Mouse (Mus musculus): ENCODE results near the gene Ubxn10. TPM values are rescaled to one million over a fixed set of nuclear protein-coding genes. Genes with fewer than 3 reads are reported as not detected.

Gene Ubxn10
- 1.1 and 2.0 TPM in 2 replicates for total RNA-seq (2021)
- long read RNA-seq, partial matches to known transcripts, result 0 of 1 reads
- long read RNA-seq, other reads (novel, unspliced or antisense), result 1 of 1 reads

DNA sequence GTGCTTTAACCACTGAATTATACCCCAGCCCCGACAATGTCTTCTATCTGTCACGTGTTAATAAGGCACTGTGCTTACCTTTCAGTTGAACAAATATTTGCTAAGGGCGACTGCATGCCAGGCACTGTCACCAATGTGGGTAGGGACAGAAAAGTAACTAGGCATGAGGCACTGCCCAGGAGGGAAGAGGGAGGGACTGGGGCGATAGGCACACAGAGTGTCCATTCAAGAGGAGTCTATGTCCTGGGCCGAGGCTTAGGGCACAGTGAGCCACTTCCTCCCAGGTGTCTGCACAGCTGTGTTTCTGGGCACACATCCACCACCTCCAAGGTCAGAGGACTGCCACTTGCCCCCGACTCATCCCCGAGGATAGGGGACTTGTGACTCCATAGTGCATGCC, at the start of gene Ubxn10:
Gene Ubxn10 (minus strand): TSS at position 137 of the 400 bp plus-strand sequence.
- DNase-seq, result no peak

DNA sequence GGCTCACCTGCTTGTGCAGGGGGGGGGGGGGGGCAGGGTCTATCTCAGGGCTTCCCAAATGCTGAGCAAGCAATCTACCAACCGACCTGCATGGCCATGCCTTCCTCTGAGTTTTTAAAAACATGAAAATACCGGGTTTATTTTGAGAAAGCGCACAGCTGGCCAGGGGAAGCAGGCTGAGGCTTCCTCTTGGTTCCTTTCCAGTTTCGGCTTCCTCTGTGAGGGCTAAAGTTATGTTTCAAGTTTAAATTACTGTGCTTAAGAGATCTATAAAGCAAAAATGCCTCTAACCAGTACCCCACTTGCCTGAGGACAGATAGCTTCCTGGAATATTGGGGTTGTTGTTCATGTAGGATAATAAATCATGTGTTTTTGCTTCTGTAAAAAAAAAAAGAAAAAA, 49.2 kb upstream of the Ubxn10 start:
- no peak for DNase-seq

DNA sequence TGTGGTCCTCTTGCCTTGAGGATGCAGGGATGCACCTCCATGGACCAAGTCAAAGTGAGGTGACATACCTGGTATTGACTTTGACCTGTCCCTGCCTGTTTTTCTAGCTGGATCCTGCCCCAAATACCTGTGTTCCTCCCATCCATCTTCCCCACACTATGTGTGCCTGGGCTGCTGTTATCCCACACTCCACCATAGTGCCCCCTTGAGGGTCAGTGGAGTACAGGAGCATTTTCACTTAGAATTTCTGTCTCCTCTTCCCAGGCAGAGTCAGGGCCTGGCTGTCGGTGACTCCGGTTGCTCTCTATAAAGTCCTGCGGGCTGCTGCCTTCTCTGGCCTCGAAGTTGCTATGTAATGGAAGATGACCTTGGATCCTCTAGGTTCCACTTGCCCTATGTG, 48.8 kb upstream of the Ubxn10 start:
- DNase-seq, result no peak

DNA sequence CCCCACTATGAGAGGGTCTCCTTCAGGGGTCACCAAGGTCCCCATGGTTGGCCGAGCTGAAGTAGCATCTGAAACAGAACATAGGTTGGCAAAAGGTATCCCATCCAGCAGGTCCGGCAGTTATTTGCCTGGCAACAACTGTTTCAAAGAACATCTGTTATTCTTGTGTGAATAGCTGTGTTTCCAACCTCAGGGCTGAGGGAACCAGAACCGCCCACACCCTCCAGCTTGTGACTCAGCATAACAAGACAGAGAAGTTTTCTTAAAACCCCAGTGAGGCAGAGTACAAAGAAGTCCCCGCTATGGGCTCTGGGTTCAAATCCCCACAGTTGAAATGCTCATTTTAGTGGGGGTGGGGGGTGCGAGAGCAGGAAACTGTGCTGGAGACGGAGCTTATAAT, 45.1 kb upstream of the Ubxn10 start:
- no peak for DNase-seq

DNA sequence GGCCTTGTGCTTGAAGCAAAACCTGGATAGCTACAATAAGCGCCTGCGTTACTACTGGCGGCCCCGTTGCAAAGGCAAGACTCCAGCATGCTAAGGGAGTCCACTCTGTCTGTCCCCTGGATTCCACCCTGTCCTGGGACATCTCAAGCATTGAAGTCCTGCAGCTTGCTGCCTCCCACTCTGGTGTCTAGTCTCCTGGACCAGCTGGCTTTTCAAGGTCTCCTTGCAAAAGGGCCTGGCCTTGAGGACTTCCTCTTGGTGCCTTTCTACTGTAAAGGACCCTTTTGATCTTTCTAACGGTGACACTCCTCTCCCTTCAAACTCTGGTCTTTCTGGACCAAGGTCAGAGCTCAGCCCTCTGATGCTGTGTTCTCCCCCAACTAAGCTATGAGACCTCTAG, 43.3 kb upstream of the Ubxn10 start:
- DNase-seq, result peak; percentile 21

DNA sequence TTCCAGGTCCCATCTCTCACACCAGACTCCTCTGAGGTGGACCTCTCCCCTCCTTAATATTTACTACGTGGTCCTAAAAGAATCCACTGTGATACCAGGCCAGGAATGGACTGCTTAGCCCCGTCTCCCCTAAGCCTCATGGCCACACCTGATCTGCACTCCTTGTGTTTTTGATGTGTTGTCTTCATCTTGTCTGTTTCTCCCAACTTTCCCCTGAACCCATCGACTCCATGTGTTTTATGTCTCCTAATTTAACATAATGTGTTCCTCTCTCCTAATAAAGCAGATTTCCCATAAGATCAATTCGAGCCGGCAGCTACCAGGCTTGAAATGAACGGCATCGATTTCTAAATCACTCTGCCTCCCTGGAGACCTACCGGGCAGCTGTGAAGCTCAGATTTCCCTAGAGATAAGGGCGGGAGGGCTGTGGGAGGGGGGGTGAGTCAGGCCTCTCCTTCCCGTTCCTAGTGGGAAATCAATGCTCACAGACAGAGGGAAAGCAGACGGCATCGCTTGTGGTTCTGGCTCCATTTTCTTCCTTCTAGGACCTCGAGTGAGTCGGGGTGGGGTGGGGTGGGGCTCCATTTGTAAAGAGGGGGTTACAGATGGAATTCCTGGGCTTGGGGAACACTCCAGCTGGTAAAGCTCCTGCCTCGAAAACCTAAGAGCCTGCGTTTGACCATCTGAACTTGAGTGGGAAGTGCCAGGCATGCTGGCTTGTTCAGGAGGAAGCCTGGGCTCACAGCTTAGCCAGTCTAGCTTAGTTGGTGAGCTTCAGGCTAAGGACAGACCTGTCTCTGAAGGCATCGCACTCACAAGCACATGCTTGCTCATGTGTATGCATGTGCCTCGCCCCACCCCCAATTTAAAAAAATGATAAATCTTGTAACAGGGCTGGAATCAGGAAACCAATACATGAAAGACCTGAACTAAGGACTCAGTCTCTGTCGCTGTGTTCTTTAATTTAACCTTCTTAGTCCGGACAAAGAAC, 40.7 kb upstream of the Ubxn10 start:
- DNase-seq, result no peak

DNA sequence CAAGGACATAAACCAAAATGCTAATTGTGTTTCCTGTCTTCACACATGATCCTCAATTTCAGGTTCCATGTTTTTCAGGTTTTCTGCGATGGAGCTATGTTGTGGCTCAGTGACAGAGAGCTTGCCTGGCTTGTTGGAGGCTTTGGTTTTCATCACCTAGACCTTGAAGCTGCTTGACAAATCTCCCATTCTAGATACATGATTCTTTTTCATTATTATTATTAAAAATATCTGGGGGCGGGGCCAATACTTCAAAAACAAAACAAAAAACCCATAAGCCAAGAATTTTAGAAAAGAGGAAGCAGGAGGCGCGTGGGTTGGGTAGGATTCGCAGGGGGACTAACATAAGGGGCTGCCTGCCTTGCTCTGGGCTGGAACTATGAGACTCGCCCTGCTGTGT, 38.5 kb upstream of the Ubxn10 start, which contains the start of gene Pla2g2d:
Gene Pla2g2d (plus strand): TSS at position 301 of the 400 bp plus-strand sequence.
- DNase-seq, result no peak

DNA sequence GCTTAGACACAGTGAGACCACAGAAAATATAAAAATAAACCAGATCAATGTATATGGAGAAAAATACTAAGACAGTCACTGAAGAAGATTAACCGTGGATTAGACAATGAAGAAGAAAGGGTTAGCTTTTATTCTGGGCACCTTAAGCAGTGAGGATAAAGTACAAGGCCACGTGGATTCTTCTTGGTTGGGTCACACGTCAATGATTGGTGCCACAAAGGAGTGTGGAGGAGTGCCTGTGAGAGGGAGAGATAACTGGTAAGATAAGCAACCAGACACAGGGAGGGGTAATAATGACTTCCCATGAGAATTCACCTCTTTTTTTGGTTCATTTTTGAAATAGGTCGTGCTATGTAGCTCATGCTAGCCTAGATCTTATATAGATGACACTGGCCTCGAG, 35.4 kb upstream of the Ubxn10 start:
- DNase-seq, result no peak

DNA sequence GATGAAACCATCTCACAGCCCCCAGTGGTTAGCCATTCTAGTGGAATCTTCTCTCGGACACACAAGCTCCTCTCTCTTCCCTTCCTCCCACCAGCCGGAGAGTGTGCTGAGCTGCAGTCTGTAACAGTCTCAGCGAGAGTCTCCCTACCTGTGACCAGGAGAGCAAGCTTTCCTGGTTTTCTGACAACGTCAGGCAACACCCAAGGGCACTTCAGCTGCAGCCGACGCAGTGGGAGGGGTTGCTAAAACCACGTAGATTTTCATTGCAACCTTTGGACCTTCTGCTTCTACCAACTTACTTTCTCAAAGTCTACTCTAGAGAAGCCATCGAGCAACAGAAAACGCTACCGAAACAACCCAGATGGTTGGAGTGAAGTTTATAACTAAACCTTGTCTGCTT, 35.0 kb upstream of the Ubxn10 start:
- DNase-seq, result no peak

DNA sequence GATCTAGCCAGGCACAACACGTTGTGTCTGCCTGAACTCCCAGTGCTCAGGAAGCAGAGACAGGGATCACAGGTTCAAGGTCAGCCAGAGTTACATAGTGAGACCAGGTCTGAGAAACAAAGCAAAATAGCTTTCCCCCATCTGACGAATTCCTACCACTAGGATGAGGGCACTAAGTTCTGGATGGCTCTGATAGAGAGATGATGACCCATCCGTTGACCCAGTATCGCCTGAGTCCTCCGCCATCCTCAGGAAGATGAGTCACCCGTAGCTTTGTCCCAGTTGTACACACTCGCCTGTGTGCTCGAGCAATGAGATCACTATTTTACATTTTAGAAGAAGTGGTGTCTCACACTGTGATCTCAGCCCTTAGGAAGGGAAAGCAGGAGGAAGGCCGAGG, 25.3 kb upstream of the Ubxn10 start:
- no peak for DNase-seq

DNA sequence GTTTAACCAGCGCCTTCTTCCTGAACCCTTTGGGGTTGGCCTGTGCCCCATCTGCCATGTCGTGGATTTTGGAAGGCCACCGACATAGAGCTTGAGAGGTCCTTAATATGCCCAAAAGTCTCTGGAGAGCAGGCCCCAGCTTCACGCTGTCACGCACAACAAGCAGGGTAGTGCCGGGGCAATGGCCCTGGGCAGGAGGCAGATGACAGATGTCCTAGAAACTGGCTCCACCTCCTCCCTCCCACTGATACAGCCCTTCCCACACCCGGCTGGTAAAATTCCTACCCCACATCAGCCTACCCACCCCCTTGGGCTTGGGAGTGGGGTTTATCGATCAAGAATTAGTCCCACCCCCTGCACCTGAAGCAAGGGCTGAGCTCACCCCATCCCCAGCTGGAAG, 20.4 kb upstream of the Ubxn10 start, which contains the start of gene Pla2g2f:
Gene Pla2g2f (minus strand): TSS at position 211 of the 400 bp plus-strand sequence.
- DNase-seq, result peak; percentile 39

DNA sequence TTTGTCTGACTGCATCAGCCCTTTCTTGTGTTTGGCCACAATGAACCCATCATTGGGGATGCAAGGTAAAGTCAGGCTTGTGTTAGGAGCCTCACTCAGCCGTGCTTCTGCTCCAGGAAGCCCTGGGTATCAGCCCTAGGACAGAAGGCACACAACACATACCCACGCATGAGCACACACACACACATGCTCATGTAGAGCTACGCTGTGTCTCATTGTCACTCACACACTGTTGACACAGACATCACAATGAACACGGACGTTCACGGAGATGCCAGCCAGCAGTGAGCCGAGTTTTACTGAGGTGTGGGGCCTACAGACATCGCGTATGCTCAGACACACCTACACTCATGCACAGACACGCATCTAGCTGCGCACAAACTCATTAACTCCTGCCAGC, 19.0 kb upstream of the Ubxn10 start:
- no peak for DNase-seq

DNA sequence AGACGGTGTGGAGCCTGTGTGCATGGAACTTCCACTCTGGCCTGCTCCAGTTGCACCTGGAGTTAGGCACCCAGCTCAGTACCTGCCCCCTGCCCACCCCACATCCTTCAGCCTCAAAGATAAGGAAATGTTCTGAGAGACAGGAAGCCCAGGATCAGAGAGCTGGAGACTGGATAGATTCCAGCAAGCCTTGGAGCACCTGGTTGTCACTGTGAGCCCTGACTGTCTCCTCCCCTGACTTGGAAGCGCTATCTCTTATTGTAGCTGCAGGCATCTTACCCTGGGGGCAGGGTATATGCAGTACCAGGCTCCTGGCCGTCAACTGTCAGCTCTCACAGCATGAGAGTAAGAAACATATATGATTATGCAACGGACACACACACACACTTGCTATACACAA, 18.5 kb upstream of the Ubxn10 start:
- no peak for DNase-seq

DNA sequence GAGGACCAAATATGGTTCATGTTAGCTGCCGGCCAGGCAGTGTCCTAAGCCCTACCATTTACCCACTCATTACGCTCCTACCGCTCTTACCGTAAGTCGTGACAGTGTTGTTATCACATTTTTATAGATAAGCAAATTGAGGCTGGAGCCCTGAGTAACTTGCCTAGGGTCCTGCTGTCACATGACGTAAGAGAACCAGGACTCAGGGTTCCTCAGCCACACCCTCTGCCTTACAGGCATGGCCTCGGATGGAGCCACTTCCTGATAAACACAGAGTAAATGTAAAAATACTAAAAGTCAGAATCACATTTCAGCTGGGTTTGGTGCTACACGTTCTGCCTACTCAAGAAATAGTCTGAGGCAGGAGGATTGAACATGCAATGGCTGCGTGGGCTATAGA, 17.5 kb upstream of the Ubxn10 start:
- DNase-seq, result no peak

DNA sequence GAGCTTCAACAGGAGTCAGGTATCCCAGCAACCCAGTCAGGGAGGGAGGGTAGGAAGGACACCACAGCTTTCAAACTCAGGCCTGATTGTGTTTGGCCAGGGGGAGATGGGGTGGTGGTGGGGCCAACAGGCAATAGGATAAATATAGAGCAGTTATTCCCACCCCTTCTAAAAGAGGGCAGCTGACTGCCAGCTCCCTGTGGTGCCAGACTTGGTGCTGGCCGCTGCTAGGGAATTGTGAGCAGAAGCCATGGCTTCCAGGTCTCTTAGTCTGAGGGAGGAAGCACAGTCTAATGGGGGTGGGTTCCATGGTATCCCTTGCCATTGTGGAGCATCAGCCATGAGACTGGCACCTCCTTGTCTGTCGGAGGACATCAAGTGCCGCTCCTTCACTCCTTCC, 16.6 kb upstream of the Ubxn10 start:
- no peak for DNase-seq

DNA sequence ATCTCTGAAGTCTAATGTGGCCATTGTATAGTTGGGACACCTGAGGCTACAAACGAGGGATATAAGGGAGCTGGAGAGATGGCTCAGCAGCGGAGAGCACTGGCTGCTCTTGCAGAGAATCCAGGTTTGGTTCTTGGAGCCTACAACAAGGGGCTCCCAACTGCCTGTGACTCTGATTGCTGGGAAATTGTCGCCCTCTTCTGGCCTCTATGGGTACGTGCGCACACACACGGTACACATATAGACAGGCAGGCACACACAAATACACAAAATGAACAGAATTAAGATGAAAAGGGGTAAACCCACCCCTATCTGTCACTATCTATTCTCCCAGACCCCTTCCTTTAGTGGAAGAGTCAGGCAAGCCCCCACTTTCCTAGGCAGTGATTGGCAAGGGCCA, 15.6 kb upstream of the Ubxn10 start:
- DNase-seq, result no peak

DNA sequence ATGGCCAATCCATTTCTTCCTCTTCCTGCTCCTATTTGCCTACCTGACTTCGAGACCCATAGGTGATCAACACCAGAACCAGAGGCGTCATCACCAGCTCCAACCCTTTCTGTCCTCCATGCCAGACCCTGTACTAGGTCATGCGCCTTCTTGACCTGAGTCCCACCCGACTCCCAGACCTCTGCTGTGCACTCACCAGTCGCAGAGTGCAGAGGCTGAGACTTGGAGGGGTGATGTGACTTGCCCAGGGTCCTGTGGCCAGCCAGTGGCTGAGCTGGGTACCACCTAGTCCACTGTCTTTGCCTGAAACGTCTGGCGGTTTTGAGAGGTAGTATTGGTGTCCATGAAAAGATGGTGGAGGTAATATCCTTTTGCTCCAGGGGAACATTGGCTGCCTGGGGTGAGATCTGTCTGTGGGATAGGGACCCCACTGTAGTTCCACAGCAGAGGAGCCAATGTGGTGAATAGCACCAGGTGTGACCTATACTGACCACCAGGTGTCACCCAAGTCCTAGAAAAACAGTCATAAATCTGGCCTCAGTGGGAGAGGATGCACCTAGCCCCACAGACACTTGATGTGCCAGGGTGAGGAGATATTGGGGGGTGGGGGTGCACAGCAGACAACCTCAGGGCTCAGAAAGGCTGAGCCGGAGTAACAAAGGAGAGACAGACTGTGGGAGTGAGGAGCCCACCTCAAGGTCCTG, 11.6 kb upstream of the Ubxn10 start:
- DNase-seq, result no peak

DNA sequence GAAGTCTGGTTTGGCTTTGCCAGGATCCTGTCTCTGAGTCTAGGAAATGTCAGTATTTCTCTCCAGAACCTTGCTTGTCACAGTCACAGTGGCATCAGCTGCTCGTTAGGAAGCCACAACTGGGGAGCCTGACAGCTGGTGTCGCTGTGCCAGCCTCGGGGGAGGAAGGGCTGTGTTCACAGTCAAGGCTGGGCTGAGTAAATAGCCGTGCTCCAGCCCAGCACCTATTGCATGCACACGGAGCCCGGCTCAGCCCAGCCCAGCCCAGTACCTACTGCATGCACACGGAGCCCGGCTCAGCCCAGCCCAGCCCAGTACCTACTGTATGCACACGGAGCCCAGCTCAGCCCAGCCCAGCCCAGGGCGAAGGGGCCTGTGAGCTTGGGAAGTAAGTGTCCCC, 10.9 kb upstream of the Ubxn10 start:
- peak; percentile 33 for DNase-seq

DNA sequence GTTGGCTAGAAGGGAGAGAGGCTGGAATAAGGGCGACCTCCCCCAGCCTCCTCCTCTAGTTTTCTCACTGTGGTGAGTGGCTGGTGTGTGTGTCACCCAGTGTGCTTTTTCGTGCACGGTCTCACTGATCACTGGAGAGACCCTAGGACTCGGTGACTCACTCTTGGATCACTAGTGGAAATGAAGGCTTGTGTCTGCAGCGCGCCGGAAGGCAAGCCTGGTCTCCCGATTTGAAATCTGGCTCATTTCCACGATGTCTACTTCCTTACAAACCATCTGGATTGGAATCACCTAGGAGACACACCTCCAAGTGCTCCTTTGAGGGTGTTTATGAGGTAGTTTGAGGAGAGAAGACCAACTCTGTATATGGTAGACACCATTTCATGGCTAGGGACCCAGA, 9.9 kb upstream of the Ubxn10 start:
- DNase-seq, result no peak

DNA sequence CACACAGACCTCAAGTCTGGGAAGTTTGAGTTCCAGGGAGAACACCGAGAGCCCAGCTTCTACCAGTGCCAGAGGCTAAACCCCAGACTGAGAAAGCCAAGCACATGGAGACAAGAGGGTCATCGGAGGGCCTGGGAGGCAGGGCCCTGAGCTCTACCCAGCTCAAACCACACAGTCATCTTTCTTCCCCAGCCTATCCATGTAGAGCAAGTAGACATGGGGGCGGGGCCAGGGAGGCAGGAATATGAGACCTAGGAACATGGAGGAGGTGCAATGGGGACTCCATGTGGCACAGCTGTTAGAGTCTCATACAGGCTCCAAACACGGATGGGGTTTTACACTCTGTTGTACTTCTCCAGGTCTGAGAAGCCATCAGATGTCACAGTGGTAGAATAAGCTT, 8.9 kb upstream of the Ubxn10 start:
- no peak for DNase-seq

DNA sequence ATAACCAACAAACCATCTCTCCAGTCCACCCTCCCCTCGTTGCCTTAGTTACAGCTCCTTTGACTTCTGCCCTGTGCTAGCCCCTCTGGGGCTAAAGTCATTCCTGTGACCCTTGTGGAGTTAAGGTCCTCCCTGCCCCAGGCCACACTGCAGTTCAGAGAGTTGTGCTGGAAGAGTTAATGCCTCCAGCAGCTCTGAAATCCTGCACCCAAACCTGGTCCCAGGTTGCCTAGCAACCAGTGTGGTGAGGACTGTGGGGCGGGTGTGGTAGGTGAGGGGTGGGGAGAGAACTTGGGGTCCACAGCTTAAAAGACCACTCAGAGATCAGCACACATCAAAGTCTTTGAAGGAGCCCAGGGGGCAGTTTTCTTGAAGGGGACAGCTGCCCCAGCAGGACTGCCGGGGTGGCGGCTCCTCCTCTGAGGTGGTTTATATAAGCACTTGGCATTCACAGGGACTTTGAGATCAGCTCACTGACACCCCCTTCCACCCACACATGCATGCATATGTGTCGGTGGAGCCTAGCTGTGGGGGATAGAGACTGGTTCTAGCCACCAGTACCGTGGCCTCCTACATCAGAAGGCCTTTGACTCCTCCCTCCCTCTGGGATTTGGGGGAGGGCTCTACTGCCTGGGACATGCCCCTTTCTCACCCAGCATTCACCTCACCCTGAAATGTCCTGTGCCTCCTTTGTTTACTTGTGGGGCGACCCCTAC, 2.3 kb upstream of the Ubxn10 start:
- no peak for DNase-seq

DNA sequence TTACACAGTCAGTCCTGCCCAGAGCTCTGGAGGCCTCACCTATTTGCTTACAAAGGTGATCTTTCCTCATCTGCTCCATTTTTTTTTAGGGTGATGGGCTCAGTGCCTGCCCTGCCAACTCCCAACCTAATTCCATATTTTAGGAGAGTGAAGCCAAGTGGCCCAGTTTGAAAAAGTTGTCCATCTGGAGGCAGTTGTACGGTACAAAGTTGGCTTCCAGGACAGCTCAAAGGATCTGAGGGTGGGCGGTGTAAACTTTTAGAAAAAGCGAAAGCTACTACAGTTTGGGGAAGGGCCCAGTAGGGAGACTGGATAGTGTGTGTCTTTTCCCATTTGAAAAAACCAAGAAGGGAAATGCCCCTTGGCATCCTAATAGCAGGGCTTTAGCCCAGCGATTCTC, 2.1 kb downstream of the Ubxn10 start:
- DNase-seq, result no peak

DNA sequence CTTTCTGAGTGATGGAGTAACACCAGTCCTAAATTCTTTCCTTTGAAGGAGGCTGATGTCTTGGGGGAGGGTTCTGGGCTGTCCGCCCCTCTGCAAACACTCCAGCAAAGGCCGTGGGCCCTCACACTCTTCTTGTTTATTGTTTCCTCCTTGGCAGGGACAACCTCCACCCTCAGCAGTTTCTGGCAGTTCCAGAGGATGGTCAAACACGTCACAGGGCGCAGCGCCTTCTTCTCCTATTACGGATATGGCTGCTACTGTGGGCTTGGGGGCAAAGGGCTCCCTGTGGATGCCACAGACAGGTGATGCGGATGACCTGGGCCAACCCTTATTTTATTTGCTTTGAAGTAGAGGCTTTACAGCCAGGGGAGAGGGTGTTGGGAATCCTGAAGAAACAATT, 2.9 kb downstream of the Ubxn10 start:
- DNase-seq, result no peak
